Mouse (Mus musculus) common myeloid progenitor, adult 5-6 weeks (primary cell): ENCODE measurements around the gene Efna5. TPM values are rescaled to one million over a fixed set of nuclear protein-coding genes. Genes with fewer than 3 reads are reported as not detected.
A peak's percentile ranks its signal among the peaks of the same experiment; 100 is the strongest.

ENCODE experiments used
- ATAC-seq: replicated peaks from 2 replicates; pipeline ENCODE4 v1.8.0; 2016; ENCODE audit warnings: low read depth, mild to moderate bottlenecking, moderate TSS enrichment, inconsistent platforms; ENCODE audit not compliant: poor library complexity, severe bottlenecking
- total RNA-seq: library from RNA; stranded (forward); fragments of 200-1000, 187-1606 nt; gene quantifications from 2 replicates; pipeline ENCODE4 v1.2.3, GENCODE M21; 2017

Gene Efna5
- total RNA-seq: not detected in 2 replicates

GRCm38 (mm10) chr17:62881176-62881790, at the start of gene Efna5:
TSS of gene Efna5 (minus strand) at chr17:62881317.
- ATAC-seq: no peak

GRCm38 (mm10) chr17:62915304-62915703, 34.2 kb upstream of the Efna5 start:
- ATAC-seq: no peak

DNA sequence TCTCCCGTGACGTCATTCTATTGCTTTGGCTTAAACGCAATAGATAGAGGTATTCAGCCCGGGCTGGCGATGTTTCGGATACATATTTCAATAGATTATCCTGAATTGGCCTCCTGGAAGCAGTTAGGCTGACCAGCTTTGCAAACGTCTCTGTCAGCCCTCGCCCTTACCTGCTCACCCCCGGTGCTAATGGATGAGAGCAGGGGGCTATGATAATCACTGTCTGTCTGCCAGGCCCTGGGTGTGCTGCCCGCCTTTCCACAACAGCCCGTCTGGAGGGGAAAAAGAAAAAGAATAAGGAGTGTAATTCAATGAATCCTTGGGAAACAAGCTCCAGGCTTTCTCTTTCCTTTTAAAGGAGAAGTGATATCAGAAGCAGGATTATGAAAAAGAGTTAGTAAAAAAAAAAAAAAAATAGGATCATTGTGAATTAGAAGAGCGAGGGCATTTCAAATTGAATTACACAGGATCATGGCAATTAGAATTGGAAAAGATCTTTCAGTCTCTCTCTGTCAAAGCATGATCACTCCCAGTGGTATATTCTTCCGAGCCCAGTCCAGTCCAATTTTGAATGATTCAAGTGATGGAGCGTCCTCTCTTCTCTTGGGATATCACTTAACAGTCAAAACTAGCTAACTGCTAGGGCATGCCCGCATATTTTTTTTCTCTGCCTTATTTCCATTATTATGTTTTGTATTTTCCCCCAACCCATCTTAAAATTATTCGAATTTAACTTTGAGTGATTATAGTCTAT, 24.8 kb upstream of the Efna5 start:
- no peak for ATAC-seq

- ATAC-seq: no peak
Measured at GRCm38 (mm10) chr17:62899066-62899465, 17.9 kb upstream of the Efna5 start.

- ATAC-seq: no peak
Measured at GRCm38 (mm10) chr17:62889991-62890390, 8.9 kb upstream of the Efna5 start.

DNA sequence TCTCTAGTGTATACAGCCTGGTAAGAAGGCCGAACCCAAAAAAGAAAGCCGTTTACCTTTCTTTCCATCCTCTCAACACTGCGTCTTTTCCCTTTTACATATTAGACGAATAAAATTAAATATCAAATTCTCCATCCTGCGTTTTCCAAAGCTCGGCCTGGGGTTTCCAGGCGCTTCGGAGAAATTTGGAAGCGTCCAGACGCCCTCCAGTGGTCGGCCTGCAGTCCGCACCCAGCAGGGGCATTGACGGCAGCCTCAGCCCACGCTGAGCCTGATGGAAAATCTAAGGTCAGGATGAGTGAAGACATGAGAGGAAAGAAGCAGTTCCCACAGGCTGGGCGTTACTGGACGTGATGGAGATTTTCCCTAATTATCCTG, 3.0 kb upstream of the Efna5 start:
- ATAC-seq: peak; percentile 62

GRCm38 (mm10) chr17:62883476-62884128, 2.5 kb upstream of the Efna5 start:
- ATAC-seq: no peak

DNA sequence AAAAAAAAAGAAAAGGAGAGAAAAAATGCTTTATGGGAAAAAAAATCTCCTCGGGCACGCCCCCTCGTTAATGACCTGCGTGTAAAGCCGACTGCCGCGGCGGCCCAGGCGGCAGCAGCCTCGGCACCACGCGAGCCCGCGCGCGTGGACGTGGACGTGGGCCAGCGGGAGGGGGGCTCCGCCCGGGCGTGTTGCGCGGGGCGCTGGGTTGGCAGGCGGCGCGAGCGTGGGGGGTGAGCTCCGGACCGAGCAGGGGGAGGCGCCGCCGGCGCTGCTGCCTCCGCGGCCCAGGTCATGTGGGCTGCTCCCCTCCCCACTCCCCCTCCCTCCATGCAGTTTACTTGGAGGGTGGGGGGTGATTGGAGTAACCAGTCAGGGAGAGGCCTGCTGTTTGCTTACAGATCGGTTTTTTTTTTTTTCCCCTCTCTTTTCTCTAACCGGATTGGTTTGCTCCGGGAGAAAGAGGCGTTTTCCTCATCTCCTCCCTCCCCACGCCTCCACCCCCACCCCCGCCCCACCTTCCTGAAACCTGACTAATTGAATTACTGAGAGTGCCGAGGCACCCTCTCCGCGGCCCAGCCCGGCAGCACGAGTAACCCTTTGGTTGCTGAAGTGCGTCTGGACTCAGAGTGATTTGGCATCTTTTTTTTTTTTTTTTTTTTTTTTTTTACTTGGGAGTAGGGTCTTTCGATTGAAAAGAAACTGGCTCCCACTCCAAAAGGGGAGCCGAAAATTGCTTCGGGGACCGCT, 1.8 kb upstream of the Efna5 start:
- ATAC-seq: 0 out of 2 replicates have a peak, but pooled peaks have one; percentile 5

DNA sequence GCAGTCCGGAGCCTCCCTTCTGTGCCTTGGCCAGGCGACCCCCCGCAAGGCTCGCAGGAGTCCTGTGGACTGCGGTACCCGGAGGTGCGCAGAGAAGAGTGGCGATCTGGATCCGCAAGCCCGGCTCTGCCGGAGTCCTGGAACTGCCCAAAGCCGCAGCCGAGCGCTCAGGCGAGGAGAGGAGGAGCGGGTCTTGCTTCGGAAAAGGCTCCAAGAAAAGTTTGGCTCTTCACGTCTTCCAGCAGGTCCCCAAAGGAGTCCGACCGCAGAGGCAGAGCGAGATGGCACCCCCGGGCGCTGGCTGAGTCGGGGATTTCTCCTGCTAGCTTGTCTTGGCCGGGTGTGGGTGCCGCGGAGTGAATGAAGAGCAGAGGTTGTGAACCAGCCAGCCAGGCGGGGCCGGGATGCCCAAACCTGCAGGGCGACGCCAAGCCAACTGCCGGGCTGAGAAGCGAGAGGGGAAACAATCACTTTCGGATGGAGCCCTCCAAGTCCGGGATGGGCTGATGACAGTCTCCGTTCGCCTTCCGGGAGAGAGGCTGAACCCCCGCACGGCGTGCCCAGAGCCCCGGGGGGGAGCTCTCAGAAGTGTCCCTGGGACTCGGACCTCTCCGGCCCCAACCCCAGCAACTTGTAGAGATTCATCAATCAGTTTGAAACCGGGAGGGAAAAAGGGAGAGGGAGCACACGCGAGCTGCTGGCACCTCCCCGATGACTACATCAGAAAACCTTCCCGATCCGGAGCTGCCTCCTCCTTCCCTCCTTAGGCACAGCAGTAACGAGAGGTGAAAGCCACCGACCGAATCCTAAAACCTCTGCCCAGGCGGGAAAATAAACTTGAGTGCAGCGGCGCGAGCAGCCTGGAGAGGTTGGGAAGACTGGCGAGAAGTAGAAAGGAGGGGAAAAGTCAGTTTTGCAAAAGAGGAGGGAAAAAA, 941 bp upstream of the Efna5 start:
- peak; percentile 22 for ATAC-seq

DNA sequence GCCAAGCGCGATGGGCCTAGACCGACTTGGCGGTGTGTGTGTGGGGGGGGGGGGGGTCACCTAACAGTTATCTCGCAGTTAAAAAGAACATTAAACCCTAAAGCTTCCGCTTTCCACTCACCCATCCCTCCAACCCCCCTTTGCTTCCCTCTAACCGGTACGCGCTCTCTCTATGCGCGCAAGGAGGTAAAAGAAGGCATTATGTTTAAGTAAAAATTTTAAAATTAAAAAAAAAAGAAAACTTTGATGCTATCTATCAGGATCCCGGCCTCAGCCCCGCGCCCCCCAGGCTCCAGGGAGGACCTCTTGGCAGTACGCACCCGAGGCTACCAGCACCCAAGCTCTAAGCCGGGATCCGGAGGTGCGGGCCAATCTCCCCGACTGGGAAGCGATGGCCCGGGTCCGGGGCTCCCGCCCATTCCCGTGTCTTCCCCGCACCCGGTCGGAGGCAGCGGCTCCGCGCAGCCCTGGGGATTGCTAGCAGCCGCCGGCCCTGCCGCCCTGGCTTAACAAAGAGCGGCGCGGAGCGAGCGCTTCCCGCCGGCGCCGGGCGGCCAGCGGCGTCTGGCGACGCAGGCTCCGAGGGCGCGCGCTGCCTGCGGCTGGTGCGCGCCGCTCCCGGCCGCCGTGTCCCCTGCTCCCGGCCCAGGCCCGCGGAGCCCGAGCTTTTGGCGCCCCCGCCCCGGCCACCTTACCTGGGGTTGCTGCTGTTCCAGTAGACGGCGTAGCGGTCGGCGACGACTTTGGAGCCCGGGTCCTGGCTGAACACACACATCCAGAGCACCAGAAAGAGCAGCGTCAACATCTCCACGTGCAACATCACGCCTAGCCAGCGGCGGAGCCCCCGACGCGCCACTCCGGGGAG, 574 bp downstream of the Efna5 start:
- peak; percentile 37 for ATAC-seq

DNA sequence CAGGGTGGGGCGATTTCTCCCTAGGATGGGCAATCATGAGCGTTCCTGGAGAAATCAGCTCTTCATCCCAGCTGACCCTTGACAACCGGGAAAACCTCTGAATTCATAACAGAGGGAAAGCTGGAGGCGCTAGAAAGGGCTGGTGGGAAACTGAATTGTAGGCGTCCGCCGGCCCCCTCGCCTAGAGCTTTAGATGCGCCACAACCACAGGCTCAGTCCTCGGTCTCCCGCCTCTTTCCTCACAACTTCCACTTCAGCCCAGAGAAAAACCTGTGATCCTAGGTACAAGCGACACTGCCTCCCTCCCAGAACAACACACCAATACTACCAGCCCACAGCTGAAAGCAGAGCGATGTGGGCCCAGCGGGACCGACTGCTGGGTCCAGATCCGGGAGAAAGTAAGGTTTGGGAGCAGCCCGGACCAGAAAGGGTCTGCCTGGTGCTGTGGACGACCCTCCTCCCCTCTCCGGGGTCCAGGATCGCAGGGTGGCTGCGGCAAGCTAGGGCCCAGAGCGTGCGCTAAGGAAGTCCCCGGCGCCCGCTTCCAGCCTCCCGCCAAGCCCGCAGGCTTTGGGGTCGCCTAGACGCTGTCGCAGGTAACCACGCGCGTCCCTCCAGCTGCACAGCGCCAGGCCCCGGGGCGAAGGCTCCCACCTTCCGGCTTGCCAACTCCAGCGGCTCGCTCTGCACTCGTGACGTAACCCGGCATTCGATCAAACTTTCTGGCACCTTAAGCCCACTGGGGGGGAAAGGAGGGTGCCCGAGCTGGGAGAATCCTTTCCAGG, 1.4 kb downstream of the Efna5 start:
- ATAC-seq: peak; percentile 17

DNA sequence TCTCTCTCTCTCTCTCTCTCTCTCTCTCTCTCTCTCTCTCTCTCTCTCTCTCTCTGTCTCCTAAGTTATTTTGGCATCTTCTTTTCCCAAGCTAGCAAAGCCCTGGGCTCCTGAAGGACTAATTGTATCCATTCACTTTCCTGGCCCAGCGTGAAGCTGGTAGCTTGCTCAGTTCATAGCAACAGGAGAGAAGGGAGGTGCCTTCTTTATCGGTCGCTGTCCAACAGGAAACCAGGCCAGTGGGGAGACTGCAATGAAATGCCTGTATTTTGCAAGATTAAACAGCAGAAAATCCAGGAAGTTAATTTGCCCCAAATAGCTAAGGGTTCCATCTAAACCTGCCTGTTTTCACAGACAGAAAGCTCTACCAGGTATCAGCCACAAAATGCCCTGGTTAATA, 5.4 kb downstream of the Efna5 start:
- peak; percentile 72 for ATAC-seq

DNA sequence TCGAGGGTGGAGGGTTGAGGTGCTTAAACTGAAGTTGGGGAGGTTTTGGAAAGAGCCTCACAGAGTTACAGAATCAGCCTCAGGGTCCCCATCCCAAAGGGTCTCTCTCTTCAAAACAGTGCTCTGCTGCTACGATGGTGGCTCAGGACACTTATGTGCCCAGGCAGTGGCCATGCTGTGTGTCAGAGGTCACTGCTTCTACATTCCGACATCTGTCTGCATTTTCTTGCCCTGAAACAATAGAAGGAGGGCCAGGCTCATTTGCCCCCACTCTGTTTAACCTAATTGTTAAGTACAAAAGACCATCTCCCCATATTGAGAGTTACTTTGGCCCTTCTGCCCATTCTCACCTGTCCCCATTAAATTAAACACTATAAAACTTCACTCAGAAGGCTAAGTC, 9.2 kb downstream of the Efna5 start:
- no peak for ATAC-seq

- ATAC-seq: no peak
Measured at GRCm38 (mm10) chr17:62871191-62871590, 9.9 kb downstream of the Efna5 start.

GRCm38 (mm10) chr17:62870446-62870845, 10.7 kb downstream of the Efna5 start:
- no peak for ATAC-seq

GRCm38 (mm10) chr17:62864966-62865365, 16.2 kb downstream of the Efna5 start:
- ATAC-seq: no peak

DNA sequence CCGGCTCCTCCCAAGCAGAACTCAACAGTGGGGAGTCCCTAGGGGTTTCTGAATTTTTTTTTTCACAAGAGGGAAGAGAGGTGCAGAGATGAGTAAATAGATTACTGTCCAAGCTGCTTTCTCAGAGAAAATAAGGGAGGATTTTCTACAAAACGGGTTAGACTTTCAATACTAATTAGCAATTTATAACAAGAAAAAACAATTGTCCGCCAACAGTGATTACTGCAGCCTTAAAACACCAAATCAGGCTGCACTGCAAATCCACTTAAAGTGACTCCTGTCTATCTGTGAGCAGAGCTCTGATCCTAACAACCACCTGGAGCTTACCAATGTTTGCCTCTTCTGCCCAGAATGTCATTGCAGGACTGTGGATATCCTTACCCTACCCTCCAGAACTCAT, 18.1 kb downstream of the Efna5 start:
- ATAC-seq: no peak
